Mouse (Mus musculus): ENCODE measurements at regions not wholly inside any gene's neighbourhood (a gene's known extent, or its start where the extent isn't known, plus 50 kb on each side); places are given as distances from the start of the nearest gene placed in this dataset.
A peak's percentile ranks its signal among the peaks of the same experiment; 100 is the strongest.

GRCm38 (mm10) chr15:61770721-61771542 is 848.1 kb upstream of the A1bg start:
- DNase-seq (ENCODE audit: low read depth, low spot score): peak; percentile 17

GRCm38 (mm10) chr15:61766544-61767094 is 843.8 kb upstream of the A1bg start:
- DNase-seq (ENCODE audit: low read depth, low spot score): peak; percentile 19

GRCm38 (mm10) chr15:61753802-61754201 is 831.0 kb upstream of the A1bg start:
- no peak for DNase-seq (ENCODE audit: low read depth, low spot score)

- no peak for DNase-seq (ENCODE audit: low read depth, low spot score)
Observed at GRCm38 (mm10) chr15:61723696-61724095, 800.9 kb upstream of the A1bg start.

- no peak for DNase-seq (ENCODE audit: low read depth, low spot score)
Observed at GRCm38 (mm10) chr15:61718486-61718885, 795.7 kb upstream of the A1bg start.

GRCm38 (mm10) chr15:61717216-61717615 is 794.4 kb upstream of the A1bg start:
- DNase-seq (ENCODE audit: low read depth, low spot score): no peak

GRCm38 (mm10) chr15:61713953-61714352 is 791.1 kb upstream of the A1bg start:
- no peak for DNase-seq (ENCODE audit: low read depth, low spot score)

GRCm38 (mm10) chr15:61708928-61709327 is 786.1 kb upstream of the A1bg start:
- no peak for DNase-seq (ENCODE audit: low read depth, low spot score)

GRCm38 (mm10) chr15:61707952-61708351 is 785.1 kb upstream of the A1bg start:
- no peak for DNase-seq (ENCODE audit: low read depth, low spot score)

GRCm38 (mm10) chr15:61692679-61693078 is 769.9 kb upstream of the A1bg start:
- DNase-seq (ENCODE audit: low read depth, low spot score): no peak

- DNase-seq (ENCODE audit: low read depth, low spot score): no peak
Observed at GRCm38 (mm10) chr15:61690425-61690824, 767.6 kb upstream of the A1bg start.

GRCm38 (mm10) chr15:61689776-61690397 is 767.1 kb upstream of the A1bg start:
- no peak for DNase-seq (ENCODE audit: low read depth, low spot score)

GRCm38 (mm10) chr15:61682968-61683367 is 760.2 kb upstream of the A1bg start:
- DNase-seq (ENCODE audit: low read depth, low spot score): peak; percentile 20

GRCm38 (mm10) chr15:61670556-61670955 is 747.7 kb upstream of the A1bg start:
- DNase-seq (ENCODE audit: low read depth, low spot score): no peak

GRCm38 (mm10) chr15:61660581-61660980 is 737.8 kb upstream of the A1bg start:
- DNase-seq (ENCODE audit: low read depth, low spot score): no peak

GRCm38 (mm10) chr15:61656951-61657350 is 734.1 kb upstream of the A1bg start:
- DNase-seq (ENCODE audit: low read depth, low spot score): no peak

- no peak for DNase-seq (ENCODE audit: low read depth, low spot score)
Observed at GRCm38 (mm10) chr15:61654846-61655245, 732.0 kb upstream of the A1bg start.

- no peak for DNase-seq (ENCODE audit: low read depth, low spot score)
Observed at GRCm38 (mm10) chr15:61653853-61654252, 731.0 kb upstream of the A1bg start.

- DNase-seq (ENCODE audit: low read depth, low spot score): no peak
Observed at GRCm38 (mm10) chr15:61618638-61619500, 696.1 kb upstream of the A1bg start.

GRCm38 (mm10) chr15:61610662-61611061 is 687.9 kb upstream of the A1bg start:
- no peak for DNase-seq (ENCODE audit: low read depth, low spot score)

GRCm38 (mm10) chr15:61609656-61610055 is 686.8 kb upstream of the A1bg start:
- no peak for DNase-seq (ENCODE audit: low read depth, low spot score)

- no peak for DNase-seq (ENCODE audit: low read depth, low spot score)
Observed at GRCm38 (mm10) chr15:61608301-61608731, 685.5 kb upstream of the A1bg start.

Measured in forelimb bud, embryonic 11.5 days (tissue).